Mouse (Mus musculus): ENCODE data around the gene Arpc4.

The Arpc4 gene

GRCm38 (mm10) chr6:113364518-113365135 lies 13.3 kb upstream of the Arpc4 start:
- DNase-seq (ENCODE audit: low spot score in 2 of 2): no peak

GRCm38 (mm10) chr6:113366639-113367038 lies 11.3 kb upstream of the Arpc4 start:
- no peak for DNase-seq (ENCODE audit: low spot score in 2 of 2)

- DNase-seq (ENCODE audit: low spot score in 2 of 2): no peak
These were observed 10.3 kb upstream of the Arpc4 start for GRCm38 (mm10) chr6:113367574-113367973.

- no peak for DNase-seq (ENCODE audit: low spot score in 2 of 2)
These were observed 9.8 kb upstream of the Arpc4 start for GRCm38 (mm10) chr6:113368124-113368523.

DNA sequence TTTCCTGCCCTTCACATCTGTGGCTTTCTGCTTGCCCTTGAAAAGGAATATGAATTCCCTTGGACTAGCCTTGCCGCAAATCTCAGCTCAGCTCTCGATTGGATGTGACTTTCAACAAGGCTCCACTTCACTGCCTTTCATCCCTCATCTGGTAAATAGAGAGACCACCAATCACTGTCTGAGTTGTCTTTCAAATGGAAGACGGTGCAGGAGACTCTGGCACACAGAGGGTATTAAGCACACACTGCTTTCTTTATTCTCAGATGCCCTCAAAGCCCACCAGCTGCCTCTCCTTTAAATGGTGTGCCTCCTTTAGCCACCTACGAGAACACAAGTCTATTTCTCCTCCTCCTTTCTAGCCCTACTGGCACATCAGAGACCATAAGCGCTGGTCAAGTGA lies 9.3 kb upstream of the Arpc4 start:
- DNase-seq (ENCODE audit: low spot score in 2 of 2): no peak

- DNase-seq (ENCODE audit: low spot score in 2 of 2): no peak
These were observed 7.6 kb upstream of the Arpc4 start for GRCm38 (mm10) chr6:113370194-113370929.

GRCm38 (mm10) chr6:113373491-113373890 lies 4.4 kb upstream of the Arpc4 start:
- DNase-seq (ENCODE audit: low spot score in 2 of 2): no peak

DNA sequence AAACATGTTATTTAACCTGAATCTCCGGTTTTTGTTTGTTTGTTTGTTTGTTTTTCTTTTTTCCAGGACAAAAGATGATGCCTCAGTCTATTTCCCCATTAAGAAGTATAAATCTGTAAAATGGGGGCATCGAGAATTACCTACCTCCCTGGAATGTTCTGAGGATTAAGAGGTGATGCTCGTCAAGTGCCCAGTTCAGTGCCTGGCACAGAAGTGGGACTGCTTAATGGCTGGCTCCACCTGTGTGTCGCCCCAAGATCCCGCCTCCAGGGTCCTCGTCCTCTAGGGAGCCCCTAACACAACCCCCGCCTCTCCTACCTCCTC lies 781 bp upstream of the Arpc4 start:
- no peak for DNase-seq (ENCODE audit: low spot score in 2 of 2)

DNA sequence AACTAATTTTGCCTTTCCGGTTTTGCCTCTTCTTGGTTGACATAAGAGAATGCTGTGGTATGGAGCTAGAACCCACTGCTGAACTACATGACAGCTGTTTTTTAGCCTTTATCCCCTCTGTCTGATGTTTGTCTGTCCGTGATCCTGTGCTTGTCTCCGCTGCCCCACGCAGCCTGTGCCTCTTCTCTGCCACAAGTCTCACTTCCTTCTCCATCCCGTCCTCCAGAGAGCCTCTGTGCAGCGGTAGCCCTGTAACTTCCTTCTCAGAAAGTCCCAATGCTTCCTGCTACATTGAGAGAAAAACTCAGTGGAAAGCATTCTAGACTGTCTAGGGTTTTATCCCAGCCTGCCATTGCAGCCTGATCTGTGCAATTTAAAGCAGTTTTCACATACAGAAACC lies 1.3 kb downstream of the Arpc4 start:
- no peak for DNase-seq (ENCODE audit: low spot score in 2 of 2)

- no peak for DNase-seq (ENCODE audit: low spot score in 2 of 2)
These were observed 2.6 kb downstream of the Arpc4 start for GRCm38 (mm10) chr6:113380480-113380879.

DNA sequence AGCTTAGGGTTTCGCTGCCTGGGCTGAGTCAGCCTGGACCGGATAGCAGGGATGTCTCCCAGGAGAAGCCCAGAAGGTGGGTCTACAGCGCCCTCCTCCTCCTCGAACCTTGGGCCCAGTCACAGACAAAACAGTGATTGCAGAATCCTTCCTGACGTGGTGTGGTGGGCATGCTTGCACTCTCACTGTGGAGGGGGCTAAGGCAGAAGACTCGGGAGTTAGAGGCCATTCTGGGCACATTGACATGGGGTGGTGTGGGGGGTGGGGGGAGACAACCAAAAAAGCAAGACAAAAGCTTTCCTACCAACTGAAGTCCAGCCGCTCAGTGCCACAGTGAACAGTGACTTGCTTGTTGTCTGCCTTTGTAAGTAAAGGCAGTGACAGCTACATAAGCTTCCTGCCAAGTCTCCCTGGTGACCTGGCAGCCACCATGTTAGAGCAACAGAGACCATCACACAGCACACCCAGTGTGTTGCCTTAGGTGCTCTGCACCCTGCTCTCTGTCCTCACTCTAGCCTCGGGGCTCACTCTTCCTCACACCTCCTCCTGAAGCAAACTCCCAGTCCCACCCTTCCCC lies 6.5 kb downstream of the Arpc4 start:
- peak in 1 of 2 experiments; percentile 43 for DNase-seq (ENCODE audit: low spot score in 2 of 2)

DNA sequence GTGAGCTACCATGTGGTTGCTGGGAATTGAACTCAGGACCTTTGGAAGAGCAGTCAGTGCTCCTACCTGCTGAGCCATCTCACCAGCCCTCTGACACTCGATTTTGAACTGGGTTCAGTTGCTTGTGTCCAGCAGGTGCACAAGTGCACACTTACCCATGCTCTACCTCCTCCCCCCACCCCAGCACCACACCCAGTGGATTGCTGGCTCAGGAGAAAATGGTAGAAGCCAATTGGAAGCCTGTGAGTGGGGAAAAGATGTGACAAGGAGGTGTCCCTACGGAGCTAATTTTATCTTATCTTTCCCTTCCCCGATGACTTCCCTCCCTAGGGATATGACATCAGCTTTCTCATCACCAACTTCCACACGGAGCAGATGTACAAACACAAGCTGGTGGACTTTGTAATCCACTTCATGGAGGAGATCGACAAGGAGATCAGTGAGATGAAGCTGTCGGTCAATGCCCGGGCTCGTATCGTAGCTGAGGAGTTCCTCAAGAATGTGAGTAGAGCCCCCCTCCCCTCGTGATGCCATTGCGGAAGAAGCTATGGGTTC lies 7.3 kb downstream of the Arpc4 start:
- no peak for DNase-seq (ENCODE audit: low spot score in 2 of 2)

DNA sequence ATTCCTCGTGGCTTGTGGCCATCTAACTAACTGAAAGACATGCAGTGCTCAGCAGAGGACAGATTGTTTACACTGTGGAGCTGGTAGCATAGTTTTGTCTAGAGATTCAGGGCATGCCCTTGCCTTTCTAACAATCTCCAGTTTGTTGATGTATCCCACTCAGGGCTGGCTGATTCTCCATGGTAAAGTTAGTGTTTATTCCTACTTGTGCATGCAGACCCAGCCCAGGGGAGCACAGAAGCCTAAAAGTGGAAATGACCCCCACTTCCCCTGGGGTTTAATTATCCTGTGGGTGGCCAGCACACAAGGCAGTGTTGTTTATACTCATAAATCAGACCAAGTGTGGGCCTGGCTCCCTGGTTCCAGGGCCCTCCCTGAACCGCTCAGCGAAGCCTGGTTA lies 8.1 kb downstream of the Arpc4 start:
- DNase-seq (ENCODE audit: low spot score in 2 of 2): no peak

GRCm38 (mm10) chr6:113388960-113389359 lies 11.0 kb downstream of the Arpc4 start, which contains the start of gene Ttll3:
Gene Ttll3, plus strand, starts transcription at chr6:113389260.
- DNase-seq (ENCODE audit: low spot score in 2 of 2): no peak

DNA sequence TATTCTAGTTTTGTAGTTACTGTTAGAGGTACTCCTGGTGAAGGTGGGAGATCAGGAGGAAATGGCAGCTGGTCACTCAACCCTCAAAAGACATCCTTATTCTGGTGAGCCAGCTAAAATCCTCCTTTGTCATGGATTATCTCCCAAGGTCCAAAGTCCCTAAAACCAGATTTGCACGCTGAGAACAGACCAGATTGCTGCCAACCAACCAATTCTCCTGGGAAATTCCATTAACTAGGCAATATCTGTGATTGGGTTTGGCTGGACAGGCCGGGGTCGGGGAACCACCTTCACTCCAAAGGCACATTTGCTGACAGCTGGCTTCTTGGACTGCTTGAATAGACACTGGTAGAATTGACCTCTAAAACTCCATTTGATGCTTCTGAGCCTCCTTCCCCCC lies 12.8 kb downstream of the Arpc4 start:
- no peak for DNase-seq (ENCODE audit: low spot score in 2 of 2)

- no peak for DNase-seq (ENCODE audit: low spot score in 2 of 2)
These were observed 14.1 kb downstream of the Arpc4 start for GRCm38 (mm10) chr6:113392015-113392386.

- DNase-seq (ENCODE audit: low spot score in 2 of 2): peak in 1 of 2 experiments; percentile 46
These were observed 14.6 kb downstream of the Arpc4 start for GRCm38 (mm10) chr6:113392387-113393071.

GRCm38 (mm10) chr6:113393951-113394350 lies 16.0 kb downstream of the Arpc4 start:
- no peak for DNase-seq (ENCODE audit: low spot score in 2 of 2)

- DNase-seq (ENCODE audit: low spot score in 2 of 2): no peak
These were observed 16.9 kb downstream of the Arpc4 start for GRCm38 (mm10) chr6:113394811-113395210.

- no peak for DNase-seq (ENCODE audit: low spot score in 2 of 2)
These were observed 17.6 kb downstream of the Arpc4 start for GRCm38 (mm10) chr6:113395501-113395900.

DNA sequence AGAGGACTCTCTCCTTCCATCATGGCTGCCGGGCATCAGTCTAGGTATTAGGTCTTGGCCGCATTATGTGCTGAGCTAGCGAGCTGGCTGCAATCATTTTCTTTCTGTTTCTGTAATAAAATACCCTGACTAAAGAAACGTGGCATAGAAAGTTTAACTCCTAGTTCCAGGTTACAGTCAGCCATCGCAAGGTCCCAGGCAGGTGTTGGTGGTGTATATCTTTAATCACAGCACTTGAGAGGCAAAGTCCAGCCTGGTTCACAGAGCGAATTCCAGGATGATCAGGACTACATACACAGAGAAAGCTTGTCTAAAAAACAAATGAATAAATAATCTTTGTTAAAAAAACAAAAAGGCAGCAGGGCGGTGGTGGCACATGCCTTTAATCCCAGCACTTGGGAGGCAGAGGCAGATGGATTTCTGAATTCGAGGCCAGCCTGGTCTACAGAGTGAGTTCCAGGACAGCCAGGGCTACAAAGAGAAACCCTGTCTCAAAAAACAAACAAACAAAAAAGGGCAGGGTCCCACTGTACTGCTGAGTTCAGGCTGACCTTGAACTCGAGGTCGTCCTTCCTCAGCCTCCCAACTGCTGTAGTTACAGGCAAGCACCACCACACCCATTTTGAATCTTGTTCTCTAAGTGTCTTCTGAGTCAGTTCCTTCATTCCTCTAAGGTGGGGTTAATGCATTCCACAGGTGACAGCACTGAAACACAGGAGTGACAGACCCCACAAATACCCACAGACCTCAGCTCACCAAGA lies 18.5 kb downstream of the Arpc4 start:
- no peak for DNase-seq (ENCODE audit: low spot score in 2 of 2)

GRCm38 (mm10) chr6:113402094-113402493 lies 24.2 kb downstream of the Arpc4 start:
- DNase-seq (ENCODE audit: low spot score in 2 of 2): no peak

Data from left cerebral cortex, adult 9 months (tissue).